Comparison of ENCODE assay signal across 11 mouse cellular contexts in the genomic region with DNA sequence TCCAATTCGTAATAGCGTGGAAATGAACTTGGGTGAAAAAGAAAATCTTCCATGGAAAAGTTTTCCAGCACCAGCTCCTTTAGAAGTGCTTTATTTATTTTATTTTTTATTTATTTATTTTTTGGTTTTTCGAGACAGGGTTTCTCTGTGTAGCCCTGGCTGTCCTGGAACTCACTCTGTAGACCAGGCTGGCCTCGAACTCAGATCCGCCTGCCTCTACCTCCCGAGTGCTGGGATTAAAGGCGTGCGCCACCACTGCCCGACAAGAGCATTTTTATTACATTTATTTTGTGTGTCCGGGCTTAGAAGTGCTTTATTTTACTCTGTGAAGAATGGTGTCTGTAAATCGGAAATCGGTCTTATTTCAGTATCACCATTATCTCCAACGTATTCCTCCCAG. TPM values are rescaled to one million over a fixed set of nuclear protein-coding genes. Genes with fewer than 3 reads are reported as not detected.
DNase-seq lines count a peak whose midpoint lies in the region; ATAC-seq and TF ChIP-seq lines count a peak whose summit lies in the region.
"Not testable (repeated sequence)": the region's sequence is repeated elsewhere in the genome, so short reads cannot be mapped to it uniquely, and the experiment has no call there.
"Had no signal": no experiment of that assay in that cellular context is flagged by ENCODE, and none has a peak within 500 bp of the region (broad histone marks: within the 10 kb centered on the region; RNA-seq: fewer than 3 reads in every experiment).

No protein-coding gene starts in this region.

- peaks cover 42% of the 10 kb centered on the region for H3K4me1 ChIP-seq in E14TG2a.4 (replicated peaks; ENCODE audit: low read depth, low read length)
- H3K4me1 ChIP-seq in hindbrain, embryonic 14.5 days (replicated peaks; ENCODE audit: control insufficient read depth, insufficient read depth, low read length): peaks cover 28% of the 10 kb centered on the region
- peaks cover 44% of the 10 kb centered on the region for H3K4me1 ChIP-seq in liver, embryonic 12.5 days
- peaks cover 25% of the 10 kb centered on the region for H3K4me1 ChIP-seq in midbrain, embryonic 14.5 days (ENCODE audit: control insufficient read depth, insufficient read depth, low read length)

- H3K9me3 ChIP-seq in E14TG2a.4 (ENCODE audit: low read length); hindbrain, embryonic 14.5 days (ENCODE audit: control insufficient read depth, low read length); liver, embryonic 12.5 days (replicated peaks); midbrain, embryonic 14.5 days (ENCODE audit: control insufficient read depth, low read length): not testable (repeated sequence)

- peak overlapping the region; percentile 93 for H3K4me2 ChIP-seq in hindbrain, embryonic 14.5 days (replicated peaks)
- peak overlapping the region; percentile 77 for H3K4me2 ChIP-seq in liver, embryonic 12.5 days
- peak overlapping the region; percentile 77 for H3K4me2 ChIP-seq in midbrain, embryonic 14.5 days (ENCODE audit: low read length)

- ATAC-seq in hindbrain, embryonic 14.5 days (ENCODE audit: low FRiP score); liver, embryonic 12.5 days: not testable (repeated sequence)
- ATAC-seq in midbrain, embryonic 14.5 days (ENCODE audit: low FRiP score, low TSS enrichment): peak; percentile 28; the same call in 1 of the 2 replicates

- DNase-seq in cerebellum, postnatal 14 days: peak; percentile 43 to 44
- peak; percentile 33 for DNase-seq in gastrocnemius, adult 2 months
- not testable (repeated sequence) for DNase-seq in hindbrain, embryonic 14.5 days (ENCODE audit: low spot score); midbrain, embryonic 14.5 days
- peak; percentile 34 to 51 for DNase-seq in kidney, postnatal 4 days
- DNase-seq in spleen, adult 12 weeks (ENCODE audit: low spot score): peak; percentile 12

- TF ChIP-seq CTCF in E14TG2a.4 (conservative IDR thresholded peaks at IDR 0.05; ENCODE audit: low read length); gastrocnemius, adult 2 months (IDR thresholded peaks at IDR 0.05): not testable (repeated sequence)

- intact Hi-C loops in gastrocnemius, adult 2 months (cut with DNase I): loop anchor here (5.0 to 10.0 kb wide), 3 partner anchors 52 to 687 kb away; no protein-coding TSS in a partner anchor

- peak overlapping the region; percentile 95 for H3K4me3 ChIP-seq in E14TG2a.4 (replicated peaks; ENCODE audit: low read length)
- H3K4me3 ChIP-seq in gastrocnemius, adult 2 months: peak overlapping the region; percentile 100
- H3K4me3 ChIP-seq in hindbrain, embryonic 14.5 days (replicated peaks; ENCODE audit: low read length): peak overlapping the region; percentile 82
- peak overlapping the region; percentile 99 for H3K4me3 ChIP-seq in liver, embryonic 12.5 days
- peak overlapping the region; percentile 92 for H3K4me3 ChIP-seq in midbrain, embryonic 14.5 days (replicated peaks; ENCODE audit: low read depth, low read length)

- H3K27me3 ChIP-seq in E14TG2a.4 (ENCODE audit: insufficient read depth, low read length); hindbrain, embryonic 14.5 days (ENCODE audit: control insufficient read depth, insufficient read depth, low read length); liver, embryonic 12.5 days (replicated peaks); midbrain, embryonic 14.5 days (ENCODE audit: control insufficient read depth, insufficient read depth, low read length): not testable (repeated sequence)

- H3K36me3 ChIP-seq in E14TG2a.4 (ENCODE audit: insufficient read depth, low read length); hindbrain, embryonic 14.5 days (replicated peaks; ENCODE audit: control insufficient read depth, insufficient read depth); liver, embryonic 12.5 days; midbrain, embryonic 14.5 days (ENCODE audit: control insufficient read depth, insufficient read depth, low read length): not testable (repeated sequence)

- peak overlapping the region; percentile 98 for H3K27ac ChIP-seq in gastrocnemius, adult 2 months
- H3K27ac ChIP-seq in hindbrain, embryonic 14.5 days: peak overlapping the region; percentile 94
- peak overlapping the region; percentile 99 for H3K27ac ChIP-seq in liver, embryonic 12.5 days
- H3K27ac ChIP-seq in midbrain, embryonic 14.5 days (replicated peaks; ENCODE audit: low read depth, low read length): peak overlapping the region; percentile 94

- 25% methylated on average over 13 of the region's 13 CpGs for WGBS in hindbrain, embryonic 14.5 days
- 14% methylated on average over 13 of the region's 13 CpGs for WGBS in liver, embryonic 12.5 days (ENCODE audit: insufficient replicate concordance)
- WGBS in midbrain, embryonic 14.5 days: 21% methylated on average over 13 of the region's 13 CpGs

- H3K9ac ChIP-seq in hindbrain, embryonic 14.5 days: peak overlapping the region; percentile 87
- peak overlapping the region; percentile 97 for H3K9ac ChIP-seq in liver, embryonic 12.5 days
- H3K9ac ChIP-seq in midbrain, embryonic 14.5 days (replicated peaks; ENCODE audit: low read length): peak overlapping the region; percentile 91

RNA-seq across cellular contexts. Expression of a gene that starts 0.4 kb away (rescaled TPM):
- 10 to 100 TPM; 29.2 to 31.1 TPM for total RNA-seq in gastrocnemius, adult 2 months (2021)
- polyA plus RNA-seq in hindbrain, embryonic 14.5 days (2014; fragmentation: Nextera tagmentation; extraction: Ambion mirVana): 65.1 and 71.7 TPM in 2 replicates
- 55.8 and 57.2 TPM in 2 replicates for polyA plus RNA-seq in liver, embryonic 12.5 days (2016; fragmentation: Nextera tagmentation; extraction: Ambion mirVana)
- polyA plus RNA-seq in midbrain, embryonic 14.5 days (2014; fragmentation: Nextera tagmentation; extraction: Ambion mirVana): 74.1 and 83.8 TPM in 2 replicates

RNA-seq across cellular contexts. Expression of a gene that starts 49.4 kb away (rescaled TPM):
- total RNA-seq in gastrocnemius, adult 2 months (2021): under 1 TPM in 1 of 2 experiments, not detected in 1; 0.13 TPM
- 0.67 and 1.4 TPM in 2 replicates for polyA plus RNA-seq in hindbrain, embryonic 14.5 days (2014; fragmentation: Nextera tagmentation; extraction: Ambion mirVana)
- 0.51 and 0.66 TPM in 2 replicates for polyA plus RNA-seq in liver, embryonic 12.5 days (2016; fragmentation: Nextera tagmentation; extraction: Ambion mirVana)
- 0.74 and 0.83 TPM in 2 replicates for polyA plus RNA-seq in midbrain, embryonic 14.5 days (2014; fragmentation: Nextera tagmentation; extraction: Ambion mirVana)
- total RNA-seq: granulocyte monocyte progenitor cell, adult 5-6 weeks had no signal

RNA-seq across cellular contexts. Expression of a gene that starts 49.5 kb away (rescaled TPM):
- total RNA-seq in gastrocnemius, adult 2 months (2021): not detected
- polyA plus RNA-seq in hindbrain, embryonic 14.5 days (2014; fragmentation: Nextera tagmentation; extraction: Ambion mirVana): not detected in 2 replicates
- not detected in 2 replicates for polyA plus RNA-seq in liver, embryonic 12.5 days (2016; fragmentation: Nextera tagmentation; extraction: Ambion mirVana)
- not detected in 2 replicates for polyA plus RNA-seq in midbrain, embryonic 14.5 days (2014; fragmentation: Nextera tagmentation; extraction: Ambion mirVana)
- total RNA-seq: granulocyte monocyte progenitor cell, adult 5-6 weeks; left cerebral cortex, postnatal 14 days had no signal
- polyA plus RNA-seq: urinary bladder, adult 2 months had no signal
